Mouse (Mus musculus) kidney, adult 8-10 months (tissue): ENCODE results near the gene Afmid.
"Not testable (repeated sequence)": the region's sequence is repeated elsewhere in the genome, so short reads cannot be mapped to it uniquely, and the experiment has no call there.

Source experiments
- DNase-seq, 2 experiments: peaks; one replicate each; pipeline ENCODE4 v3.0.0; 2022

The Afmid gene

DNA sequence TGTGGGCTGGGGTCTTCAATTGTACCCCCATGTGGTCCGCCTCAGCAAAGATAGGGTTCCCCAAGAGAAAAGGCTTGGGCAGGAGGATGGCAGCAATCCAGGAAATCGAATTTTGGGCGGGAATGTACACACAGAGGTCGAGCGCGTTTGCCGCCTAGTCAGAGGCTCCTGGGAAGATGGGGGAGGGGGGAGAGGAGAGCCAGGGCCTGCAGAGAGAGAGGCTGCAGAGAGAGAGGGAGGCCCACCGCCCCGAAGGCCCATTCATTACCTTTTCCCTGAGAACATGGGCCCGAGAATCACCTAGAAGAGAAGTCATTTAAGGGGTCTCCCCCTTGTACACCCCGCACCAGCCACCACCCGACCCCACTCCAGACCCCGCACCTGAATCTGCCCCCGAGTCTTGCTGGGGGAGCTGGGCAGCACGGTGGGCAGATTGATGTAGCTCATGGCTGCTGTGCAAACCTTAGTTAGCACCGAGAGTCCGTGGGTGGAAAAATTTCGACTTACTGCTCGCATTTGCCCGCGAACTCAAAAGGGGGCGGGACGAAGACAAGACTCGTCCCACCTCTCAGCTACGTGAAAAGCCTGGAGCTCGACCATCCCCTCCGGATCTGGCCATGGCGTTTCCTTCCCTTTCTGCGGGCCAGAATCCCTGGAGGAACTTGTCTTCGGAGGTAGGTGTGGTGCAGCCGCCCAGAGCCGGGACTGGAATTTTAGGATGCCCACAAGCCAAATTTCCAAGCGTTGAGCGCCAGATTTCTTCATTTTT, at the start of gene Afmid, which contains the start of gene Tk1:
Gene Afmid (plus strand): TSS at position 592 of the 769 bp plus-strand sequence.
Gene Tk1 (minus strand): TSS at position 760 of the 769 bp plus-strand sequence.
- peak; percentile 82 to 85 for DNase-seq

DNA sequence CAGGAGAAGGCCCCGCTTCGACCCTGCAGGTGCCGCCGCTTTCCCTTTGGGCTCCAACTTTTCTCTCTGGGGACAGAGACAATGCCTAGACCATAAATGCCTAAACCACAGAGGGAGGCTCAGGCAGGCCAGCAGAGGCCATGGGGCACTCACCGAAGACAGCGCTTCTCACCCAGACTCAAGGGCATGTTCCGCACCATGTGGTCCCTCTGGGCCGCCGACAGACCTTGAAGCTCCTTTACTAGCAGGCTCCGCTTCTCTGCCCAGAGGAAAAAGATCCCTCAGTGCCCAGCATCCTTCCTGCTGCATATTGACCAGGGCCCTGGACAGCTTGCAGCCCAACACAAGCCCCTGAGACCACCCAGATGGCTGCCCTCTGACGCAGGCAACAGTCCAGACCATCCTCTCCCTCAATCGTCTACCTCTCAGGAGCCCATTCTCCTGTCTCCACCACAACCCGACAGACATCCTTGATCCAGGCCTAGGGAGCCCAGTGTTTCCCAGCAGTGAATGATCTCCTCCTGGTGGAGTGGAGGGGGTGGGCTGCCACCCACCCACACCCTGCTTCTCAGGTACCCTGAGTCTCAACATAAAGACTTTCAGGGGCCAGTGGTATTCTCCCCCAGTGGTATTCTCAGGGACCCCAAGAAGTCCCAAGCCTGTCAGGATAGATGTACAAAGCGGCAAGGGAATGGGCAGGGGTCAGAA, 49.5 kb upstream of the Afmid start:
- DNase-seq, result no peak

DNA sequence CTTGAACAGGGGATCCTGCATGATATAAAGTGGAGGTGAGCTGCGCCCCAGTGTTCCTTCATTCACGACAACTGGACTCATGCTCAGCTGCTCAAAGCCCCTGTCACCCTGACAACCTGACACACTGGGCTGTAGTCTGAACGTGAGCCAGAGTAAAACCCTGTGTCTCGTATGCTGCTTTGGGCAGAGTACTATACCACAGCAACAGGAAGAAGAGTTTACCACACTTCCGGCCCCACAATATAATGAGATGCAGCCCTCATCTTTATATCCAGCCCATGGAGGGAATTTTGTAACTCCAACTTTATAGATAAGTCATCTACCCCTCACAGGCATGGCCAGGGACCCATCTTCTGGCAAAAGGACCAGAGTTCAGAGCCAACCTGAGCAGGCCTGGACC, 48.6 kb upstream of the Afmid start:
- DNase-seq, result no peak

DNA sequence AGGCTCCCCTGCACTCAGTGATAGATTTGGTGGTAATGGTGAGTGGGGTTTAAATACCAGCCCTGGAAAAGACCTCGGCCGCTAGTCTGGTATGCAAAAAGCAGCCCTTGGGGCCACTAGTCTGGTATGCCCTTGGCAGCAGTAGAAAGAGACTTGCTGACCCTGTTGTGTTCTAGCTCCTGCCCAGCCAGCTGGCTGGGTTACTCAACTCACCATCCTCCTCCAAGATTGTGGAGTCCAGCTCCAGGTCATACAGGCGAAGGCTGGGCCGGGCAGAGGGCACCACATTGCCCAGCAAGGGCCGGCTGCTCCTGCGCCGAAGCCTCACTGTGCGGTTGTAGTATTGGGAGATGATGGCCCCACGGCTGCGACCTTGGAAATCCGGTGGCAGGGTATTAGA, 47.7 kb upstream of the Afmid start:
- peak; percentile 67 to 74 for DNase-seq

DNA sequence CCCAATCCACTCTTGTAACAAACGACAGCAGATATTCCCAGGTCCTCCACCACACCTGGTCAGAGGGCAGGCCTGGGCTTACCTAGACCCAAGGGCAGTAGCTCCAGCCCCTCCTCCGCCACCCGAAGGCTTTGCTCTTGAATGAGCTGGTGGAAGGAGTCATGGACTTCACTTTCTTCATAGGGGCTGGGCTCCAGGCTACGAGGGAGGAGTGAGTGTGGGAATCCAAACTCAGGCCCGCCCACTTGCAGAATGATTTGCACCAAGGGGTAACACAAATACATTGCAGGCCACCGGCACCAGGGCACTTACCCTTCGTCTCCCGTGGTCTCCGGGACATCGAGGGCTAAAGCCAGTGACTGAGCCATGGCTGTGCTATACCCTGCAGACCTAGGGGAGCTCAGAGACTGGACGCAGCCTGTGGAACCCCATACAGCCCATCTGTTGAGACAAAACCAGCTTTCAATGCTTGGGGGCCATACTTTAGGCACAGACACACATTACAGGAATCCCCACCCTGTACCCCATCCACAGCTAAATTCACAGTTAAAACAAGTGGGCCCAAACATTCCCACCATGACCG, 46.8 kb upstream of the Afmid start:
- DNase-seq, result peak in 1 of 2 experiments; percentile 51

DNA sequence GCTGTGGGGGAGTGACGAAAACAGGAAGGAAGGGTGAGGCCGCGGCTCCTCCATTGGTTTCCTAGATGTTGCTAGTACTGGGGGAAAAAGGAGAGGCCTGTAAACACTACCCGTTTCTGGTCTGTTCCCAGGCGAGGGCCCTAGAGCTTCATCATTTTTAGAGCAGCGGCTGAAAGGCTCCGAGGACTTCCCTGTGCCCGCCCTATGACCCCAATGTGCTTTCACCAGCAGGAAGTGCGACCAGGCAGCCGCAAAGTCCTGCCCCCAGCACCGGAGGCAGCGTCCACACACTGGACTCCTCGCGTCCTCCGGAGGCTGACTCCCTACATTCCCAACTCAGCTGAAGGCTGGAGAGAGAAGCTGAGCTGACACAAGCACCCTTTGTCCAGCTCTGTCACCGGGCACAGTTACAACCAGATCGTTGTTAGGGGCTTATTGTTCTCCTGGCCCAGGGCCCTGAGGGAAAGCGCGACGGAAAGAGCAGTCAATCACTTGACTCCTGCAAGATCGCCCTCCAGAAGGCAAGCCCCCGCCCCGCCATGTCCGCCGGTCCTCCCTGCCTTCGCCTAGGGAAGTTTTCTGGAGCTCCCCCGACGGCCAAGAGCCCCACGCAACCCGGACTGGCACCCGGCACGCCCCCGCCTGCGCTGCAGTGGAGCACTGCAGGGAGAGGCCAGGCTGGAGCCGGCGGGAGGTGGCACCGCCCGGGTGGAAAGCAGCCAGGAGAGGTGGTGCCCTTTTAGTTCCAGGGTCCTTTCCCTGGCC, 46.1 kb upstream of the Afmid start:
- peak; percentile 87 to 88 for DNase-seq

DNA sequence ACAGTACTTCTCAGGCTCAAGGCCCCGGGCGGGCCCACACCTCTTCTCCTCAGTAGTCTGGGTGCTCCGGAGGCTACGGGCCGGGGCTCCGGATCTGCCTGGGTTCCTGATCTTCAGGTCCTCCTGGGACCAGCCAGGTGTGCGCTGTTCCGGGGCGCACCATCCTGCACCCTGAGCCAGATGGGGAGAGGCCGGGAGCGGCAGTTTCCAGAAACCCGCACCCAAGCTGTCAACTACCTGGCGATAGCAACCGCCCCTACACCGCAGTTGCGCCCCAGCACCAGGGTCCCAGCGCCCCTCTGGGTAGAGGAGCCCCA, 45.6 kb upstream of the Afmid start:
- no peak for DNase-seq

DNA sequence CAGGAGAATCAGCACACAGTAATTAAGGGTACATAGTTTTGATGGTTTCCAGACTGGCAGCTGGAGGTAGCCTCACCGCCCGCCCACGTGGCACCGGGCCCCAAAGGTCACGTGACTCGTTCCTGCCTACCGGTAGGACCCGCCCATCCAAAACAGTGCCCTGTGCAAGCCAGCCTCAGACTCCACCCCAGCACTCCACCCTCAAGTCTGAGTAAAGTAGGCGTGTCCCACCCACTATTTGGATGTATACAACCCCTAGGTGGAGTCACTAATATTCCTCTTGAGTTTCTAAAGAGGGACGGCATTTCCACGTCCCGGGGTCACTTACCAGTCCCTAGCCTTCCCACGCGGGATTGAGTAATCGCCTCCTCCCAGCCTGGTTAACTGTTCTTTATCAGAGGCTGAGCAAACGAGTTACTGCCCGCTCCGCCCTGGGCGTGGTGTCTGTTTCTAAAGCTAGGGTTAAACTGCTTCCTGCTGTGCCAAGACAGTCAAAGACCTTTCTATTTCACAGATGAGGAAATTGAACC, 45.1 kb upstream of the Afmid start:
- DNase-seq, result peak; percentile 96

DNA sequence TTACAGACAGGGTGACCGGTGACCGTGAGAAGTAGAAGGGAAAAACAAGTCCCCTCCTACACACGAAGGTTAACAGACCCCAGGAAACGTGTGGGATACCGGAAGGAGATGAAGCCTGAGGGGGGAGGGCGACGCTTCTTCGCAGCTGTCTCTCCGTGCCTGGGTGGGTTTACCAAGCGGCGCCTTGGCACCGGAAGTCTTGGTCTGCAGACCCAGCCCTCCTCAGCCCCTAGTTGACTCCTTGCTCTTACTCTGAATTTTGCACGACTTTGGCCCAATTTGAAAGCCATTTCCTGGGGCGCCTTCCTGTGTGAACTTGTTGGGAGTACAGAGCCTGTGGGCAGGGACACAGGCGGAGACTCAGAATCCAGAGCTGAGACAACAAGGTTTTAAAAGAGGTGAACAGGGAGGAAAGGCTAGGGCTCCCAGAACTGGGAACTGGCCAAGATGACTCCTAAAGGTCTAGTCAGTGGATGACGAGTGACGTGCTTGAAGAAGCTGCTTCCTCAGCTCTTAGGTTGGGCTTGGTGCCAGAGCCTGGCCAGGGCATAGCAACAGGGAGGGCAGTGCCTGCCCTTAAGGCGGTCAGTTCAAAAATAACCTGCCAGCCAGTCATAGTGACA, 44.4 kb upstream of the Afmid start:
- peak; percentile 86 to 87 for DNase-seq

DNA sequence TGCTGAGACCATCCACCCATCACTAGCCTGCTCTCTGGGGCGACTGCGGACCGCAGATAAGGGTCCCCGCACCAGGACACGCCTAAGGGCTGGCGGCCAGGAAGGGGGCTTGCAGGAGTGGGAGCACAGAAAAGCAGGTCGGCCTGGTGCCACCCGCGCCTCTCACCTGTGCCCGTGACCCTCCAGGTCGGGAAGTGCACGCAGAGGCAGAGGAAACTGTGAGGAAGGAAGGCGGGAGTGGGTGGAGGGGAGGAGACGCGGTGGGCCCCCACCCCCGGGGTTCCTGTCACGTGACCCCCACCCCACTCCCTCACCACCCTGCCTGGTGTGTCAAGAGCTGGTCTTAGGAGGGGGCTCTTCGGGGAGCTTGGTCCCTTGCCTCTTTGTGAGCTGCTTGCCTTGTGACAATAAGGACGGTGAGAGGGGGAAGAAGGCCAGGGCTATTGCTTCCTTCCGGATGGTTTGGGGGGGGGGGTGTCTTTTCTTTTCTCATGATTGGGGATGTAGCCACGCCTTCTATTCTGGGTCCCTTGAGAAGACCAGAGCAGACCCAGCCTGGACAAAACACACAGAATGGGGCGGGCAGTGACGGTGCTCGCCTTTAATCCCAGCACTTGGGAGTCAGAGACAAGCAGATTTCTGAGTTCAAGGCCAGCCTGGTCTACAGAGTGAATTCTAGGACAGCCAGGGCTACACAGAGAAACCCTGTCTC, 43.6 kb upstream of the Afmid start, which contains the start of the genes Tmc8 and Tmc6:
Gene Tmc8 (plus strand): TSS at position 84 of the 712 bp plus-strand sequence.
Gene Tmc6 (minus strand): TSS at position 206 of the 712 bp plus-strand sequence.
- peak in 1 of 2 experiments; percentile 29 for DNase-seq

DNA sequence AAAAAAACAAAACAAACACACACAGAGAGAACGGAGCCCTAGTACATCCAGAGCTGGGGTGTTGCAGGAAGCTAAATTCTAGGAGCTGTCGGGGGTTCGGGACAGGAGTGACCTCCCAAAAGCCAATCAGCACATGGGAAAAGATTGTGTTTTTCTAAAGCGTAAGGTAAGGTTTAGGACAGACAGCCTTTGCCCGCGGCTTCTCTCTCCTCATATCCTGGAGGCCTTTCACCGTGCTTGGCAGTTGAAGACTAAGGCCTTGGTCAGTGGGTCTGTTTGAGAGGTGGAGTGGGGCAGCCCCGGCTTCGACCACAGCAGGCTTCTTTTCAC, 43.1 kb upstream of the Afmid start:
- no peak for DNase-seq

DNA sequence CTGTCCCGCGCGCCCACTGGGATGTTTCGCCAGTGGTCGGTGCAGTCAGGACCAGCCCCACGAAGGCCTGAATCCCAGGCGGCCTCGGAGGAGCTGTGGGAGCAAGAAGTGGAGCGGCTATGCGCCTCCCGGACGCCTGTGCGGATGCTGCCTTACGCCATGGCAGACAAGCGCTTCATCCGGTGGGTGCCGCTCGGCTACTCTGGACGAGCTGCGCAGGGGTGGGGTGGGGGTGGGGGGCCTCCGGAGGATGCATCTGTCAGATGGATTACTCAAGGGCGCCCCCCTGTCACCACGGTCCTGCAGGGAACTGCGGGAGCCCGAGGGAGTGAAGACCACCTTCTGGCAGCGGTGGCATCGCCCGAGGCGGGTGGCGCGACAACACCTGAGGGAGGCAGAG, 42.6 kb upstream of the Afmid start:
- DNase-seq, result peak in 1 of 2 experiments; percentile 45

DNA sequence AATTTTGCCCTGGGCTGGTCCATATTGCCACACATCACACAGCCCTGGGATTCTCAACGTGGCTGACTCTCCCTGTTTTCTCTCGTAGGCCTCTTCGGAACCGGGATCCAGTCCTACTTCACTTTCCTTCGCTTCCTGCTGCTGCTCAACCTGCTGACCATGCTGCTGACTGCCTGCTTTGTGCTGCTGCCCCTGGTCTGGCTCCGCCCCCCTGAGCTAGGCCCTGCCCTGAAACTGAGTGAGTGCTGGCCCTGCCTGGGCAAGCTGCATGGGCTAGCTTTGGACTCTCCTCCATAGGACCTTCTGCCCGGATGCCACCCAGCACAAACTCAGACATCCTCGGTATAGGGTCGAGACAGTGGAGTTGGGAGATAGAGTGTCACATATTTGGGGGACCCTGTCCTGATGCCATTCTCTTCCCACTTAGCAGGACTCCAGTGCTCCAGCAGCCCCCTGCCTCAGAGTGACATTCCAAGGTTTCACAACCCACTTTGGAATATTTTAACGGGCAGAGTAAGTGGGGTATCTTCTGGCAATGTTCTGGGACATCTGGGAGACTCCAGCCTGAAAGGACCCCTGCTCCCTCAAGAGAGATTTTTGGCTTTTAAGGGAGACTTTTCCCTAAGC, 41.9 kb upstream of the Afmid start:
- DNase-seq, result peak in 1 of 2 experiments; percentile 56

DNA sequence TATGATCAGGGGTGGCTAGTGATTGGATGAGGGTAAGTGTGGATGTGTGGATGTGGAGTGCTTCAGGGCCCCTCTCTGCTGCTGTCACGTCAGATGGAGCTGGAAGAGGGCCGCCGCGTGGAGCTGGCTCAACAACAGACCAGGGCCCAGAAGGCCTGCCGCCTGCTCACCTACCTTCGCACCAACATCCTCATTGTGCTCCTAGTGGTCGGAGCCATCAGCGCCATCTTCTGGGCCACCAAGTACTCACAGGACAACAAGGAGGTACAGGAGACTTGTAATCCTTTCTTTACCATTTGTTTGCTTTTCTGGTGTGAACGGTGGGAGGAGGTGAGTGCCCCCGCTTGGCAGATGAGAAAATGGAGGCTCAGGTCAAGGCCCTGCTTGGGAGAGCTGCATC, 39.4 kb upstream of the Afmid start:
- peak in 1 of 2 experiments; percentile 82 for DNase-seq

DNA sequence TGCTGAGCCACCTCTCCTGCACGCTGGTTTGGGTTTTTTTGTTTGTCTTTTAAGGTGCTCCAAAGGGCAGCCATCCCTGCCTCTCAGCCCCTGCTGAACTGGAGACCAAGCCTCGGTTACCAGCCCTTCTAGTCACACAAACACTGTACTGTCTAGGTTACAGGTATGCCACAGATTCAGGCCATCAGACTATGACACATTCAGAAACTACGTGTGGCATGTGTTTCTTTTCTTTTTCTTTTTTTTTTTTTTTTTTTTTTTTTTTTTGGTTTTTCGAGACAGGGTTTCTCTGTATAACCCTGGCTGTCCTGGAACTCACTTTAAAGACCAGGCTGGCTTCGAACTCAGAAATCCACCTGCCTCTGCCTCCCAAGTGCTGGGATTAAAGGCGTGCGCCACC, 37.2 kb upstream of the Afmid start:
- not testable (repeated sequence) for DNase-seq

DNA sequence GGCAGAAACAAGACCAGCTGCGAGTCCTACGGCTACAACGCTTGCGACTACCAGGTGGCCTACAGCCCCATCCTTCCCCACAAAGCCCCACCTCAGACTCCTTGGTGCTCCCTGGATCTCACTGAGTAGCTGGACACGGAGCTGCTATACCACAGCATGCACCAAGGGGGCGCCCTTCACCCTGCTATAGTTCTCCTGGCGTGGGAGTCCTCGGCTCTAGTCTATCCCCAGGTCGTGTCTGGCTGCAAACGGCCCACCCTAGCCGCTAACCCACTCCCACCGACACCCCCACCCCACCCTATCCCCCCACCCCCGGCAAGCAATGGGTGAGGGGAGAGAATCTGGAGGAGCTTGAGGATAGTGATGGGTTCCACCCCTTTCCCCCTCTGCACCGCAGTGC, 35.4 kb upstream of the Afmid start:
- DNase-seq, result peak; percentile 64 to 71

DNA sequence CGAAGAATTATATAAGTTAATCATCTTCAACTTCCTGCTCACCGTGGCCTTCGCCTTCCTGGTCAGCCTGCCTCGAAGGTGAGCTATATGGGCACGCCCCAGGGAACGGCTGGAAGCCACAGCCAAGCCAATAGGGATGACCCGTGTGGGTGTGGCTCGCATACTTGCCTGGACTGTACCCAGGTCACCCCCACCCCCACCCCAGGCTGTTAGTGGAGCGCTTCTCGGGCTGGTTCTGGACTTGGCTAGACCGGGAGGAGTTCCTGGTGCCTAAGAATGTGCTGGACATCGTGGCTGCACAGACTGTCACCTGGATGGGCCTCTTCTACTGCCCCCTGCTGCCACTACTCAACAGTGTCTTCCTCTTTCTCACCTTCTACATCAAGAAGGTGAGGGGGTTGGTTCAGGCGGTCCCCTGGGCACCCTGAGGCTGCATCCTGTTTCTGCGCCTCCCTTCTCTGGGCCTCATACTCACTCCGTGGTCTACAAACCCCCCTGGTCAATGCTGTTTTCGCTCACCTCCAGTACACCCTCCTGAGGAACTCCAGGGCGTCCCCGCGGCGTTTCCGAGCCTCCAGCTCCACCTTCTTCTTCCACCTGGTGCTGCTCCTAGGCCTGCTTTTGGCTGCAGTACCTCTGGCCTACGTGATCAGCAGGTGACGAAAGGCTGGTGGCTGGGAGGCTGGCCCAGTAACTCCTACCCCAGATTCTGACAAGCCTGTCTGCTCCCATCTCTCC, 34.9 kb upstream of the Afmid start:
- peak in 1 of 2 experiments; percentile 46 for DNase-seq

DNA sequence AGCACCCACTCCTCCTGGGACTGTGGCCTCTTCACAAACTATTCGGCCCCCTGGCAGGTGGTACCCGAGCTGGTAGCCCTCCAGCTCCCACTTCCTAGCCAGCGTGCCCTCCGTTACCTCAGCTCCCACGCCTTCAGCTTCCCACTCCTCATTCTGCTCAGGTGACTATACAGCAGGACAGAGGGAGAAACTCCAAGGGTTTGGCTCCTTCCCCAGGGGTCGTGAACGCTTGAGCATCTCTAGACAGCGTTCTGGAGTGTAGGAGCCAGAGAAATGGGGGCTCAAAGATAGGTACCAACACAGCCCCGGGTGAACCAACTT, 34.3 kb upstream of the Afmid start:
- DNase-seq, result no peak

DNA sequence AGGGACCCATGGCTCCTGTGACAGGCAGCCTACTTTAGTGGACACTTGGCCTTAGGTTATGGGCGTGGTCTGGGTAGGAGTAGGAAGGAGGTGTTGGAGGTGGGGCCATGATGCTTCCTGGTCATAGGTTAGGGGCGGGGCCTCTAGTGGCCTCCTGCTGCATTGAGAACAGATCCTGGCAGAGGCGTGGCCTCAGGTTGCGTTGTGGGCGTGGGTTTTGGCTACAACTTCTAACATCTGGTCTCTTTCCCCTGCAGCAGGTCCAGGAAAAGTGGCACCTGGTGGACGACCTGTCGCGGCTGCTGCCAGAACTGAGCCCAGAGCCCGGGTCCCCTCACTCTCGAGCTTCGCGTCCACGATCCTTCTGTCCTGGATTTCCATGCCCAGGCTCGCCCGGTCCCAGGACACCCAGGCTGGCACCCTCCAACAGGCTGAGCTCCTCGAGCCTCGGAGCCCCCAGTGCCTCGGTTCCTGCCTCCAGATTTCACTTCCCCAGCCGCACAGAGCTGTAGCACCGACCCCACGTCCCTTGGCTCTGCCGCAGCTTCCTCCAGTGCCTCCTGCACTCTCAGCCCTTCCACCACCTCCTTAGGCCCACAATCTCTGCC, 33.3 kb upstream of the Afmid start:
- peak; percentile 86 to 93 for DNase-seq

DNA sequence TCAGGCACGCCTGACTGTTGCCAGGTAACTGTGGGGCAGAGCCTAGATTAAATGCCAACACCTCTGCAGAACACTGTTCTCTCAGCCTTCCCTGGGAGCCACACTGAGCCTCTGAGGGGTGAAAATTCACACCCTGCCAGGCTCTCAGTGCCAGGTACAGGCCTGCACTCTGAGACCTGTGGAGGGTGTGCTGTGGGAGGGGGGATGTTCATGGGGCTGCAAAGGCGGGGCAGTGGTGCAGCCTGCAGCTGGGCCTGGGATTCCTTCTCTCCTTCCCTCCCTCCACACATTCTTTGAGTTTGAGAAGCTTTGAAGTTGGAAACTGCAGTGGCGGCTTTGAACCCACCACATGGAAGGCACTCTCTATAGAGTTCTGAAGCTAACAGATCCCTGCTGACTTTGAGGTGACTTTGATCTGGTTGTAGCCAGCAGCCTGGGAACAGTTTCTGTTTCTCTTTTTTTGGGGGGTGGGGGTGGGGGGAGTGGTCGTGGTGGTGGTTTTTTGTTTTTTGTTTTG, 31.6 kb upstream of the Afmid start:
- no peak for DNase-seq
